Mouse (Mus musculus): Measurements from ENCODE around the gene Try5. TPM values are rescaled to one million over a fixed set of nuclear protein-coding genes. Genes with fewer than 3 reads are reported as not detected.
A peak's percentile ranks its signal among the peaks of the same experiment; 100 is the strongest.
"Not testable (repeated sequence)": the region's sequence is repeated elsewhere in the genome, so short reads cannot be mapped to it uniquely, and the experiment has no call there.

The Try5 gene
- not detected in 2 replicates for polyA plus RNA-seq (2014; fragmentation: Nextera tagmentation; extraction: Ambion mirVana)

GRCm38 (mm10) chr6:41316741-41317140 is at the start of gene Try5:
Try5 (minus strand) TSS chr6:41316841.
- H3K27ac ChIP-seq (ENCODE audit: low read depth); H3K4me1 ChIP-seq (ENCODE audit: insufficient read depth); DNase-seq; H3K4me3 ChIP-seq (ENCODE audit: low read depth, low read length); H3K4me2 ChIP-seq; ATAC-seq (ENCODE audit: insufficient read depth); H3K9ac ChIP-seq; H3K36me3 ChIP-seq (ENCODE audit: insufficient read depth); H3K27me3 ChIP-seq (ENCODE audit: insufficient read depth, low read length); H3K9me3 ChIP-seq (ENCODE audit: low read depth, low read length): not testable (repeated sequence)
- 56% methylated on average over 3 of the region's 3 CpGs for WGBS

GRCm38 (mm10) chr6:41353932-41354331 is 37.3 kb upstream of the Try5 start, which contains the start of gene Try10:
Try10 (plus strand) TSS chr6:41354105.
- no peaks in the 10 kb centered on the region for H3K36me3 ChIP-seq (ENCODE audit: insufficient read depth)
- no peaks in the 10 kb centered on the region for H3K4me1 ChIP-seq (ENCODE audit: insufficient read depth)
- 72% methylated on average over 2 of the region's 2 CpGs for WGBS
- no peak within 1 kb of the TSS for H3K4me2 ChIP-seq
- ATAC-seq (ENCODE audit: insufficient read depth), result no peak
- H3K9ac ChIP-seq, result no peak within 1 kb of the TSS
- no peak within 1 kb of the TSS for H3K4me3 ChIP-seq (ENCODE audit: low read depth, low read length)
- no peak for DNase-seq
- H3K27ac ChIP-seq (ENCODE audit: low read depth), result no peak within 1 kb of the TSS
- no peaks in the 10 kb centered on the region for H3K9me3 ChIP-seq (ENCODE audit: low read depth, low read length)
- no peaks in the 10 kb centered on the region for H3K27me3 ChIP-seq (ENCODE audit: insufficient read depth, low read length)
- no peak for TF ChIP-seq CTCF (IDR thresholded peaks at IDR 0.05; ENCODE audit: low read depth)

- 41% methylated on average over 1 of the region's 1 CpGs for WGBS
- no peaks in the 10 kb centered on the region for H3K27me3 ChIP-seq (ENCODE audit: insufficient read depth, low read length)
- no peak for TF ChIP-seq CTCF (IDR thresholded peaks at IDR 0.05; ENCODE audit: low read depth)
- no peak within 1 kb of the TSS for H3K4me2 ChIP-seq
- no peaks in the 10 kb centered on the region for H3K4me1 ChIP-seq (ENCODE audit: insufficient read depth)
- H3K4me3 ChIP-seq (ENCODE audit: low read depth, low read length), result no peak within 1 kb of the TSS
- no peaks in the 10 kb centered on the region for H3K36me3 ChIP-seq (ENCODE audit: insufficient read depth)
- ATAC-seq (ENCODE audit: insufficient read depth) (no peak), DNase-seq (no peak)
- no peak within 1 kb of the TSS for H3K27ac ChIP-seq (ENCODE audit: low read depth)
- no peak within 1 kb of the TSS for H3K9ac ChIP-seq
- H3K9me3 ChIP-seq (ENCODE audit: low read depth, low read length), result no peaks in the 10 kb centered on the region
Observed at GRCm38 (mm10) chr6:41301969-41302368, 14.7 kb downstream of the Try5 start, which contains the start of gene Try4. Try4 (plus strand) TSS chr6:41302269.

- ATAC-seq (ENCODE audit: insufficient read depth) (no peak), DNase-seq (no peak)
- no peak overlapping the region for H3K27ac ChIP-seq (ENCODE audit: low read depth)
- WGBS, result 18% methylated on average over 1 of the region's 1 CpGs
- no peaks in the 10 kb centered on the region for H3K36me3 ChIP-seq (ENCODE audit: insufficient read depth)
- H3K4me3 ChIP-seq (ENCODE audit: low read depth, low read length), result no peak overlapping the region
- H3K9me3 ChIP-seq (ENCODE audit: low read depth, low read length), result no peaks in the 10 kb centered on the region
- no peaks in the 10 kb centered on the region for H3K27me3 ChIP-seq (ENCODE audit: insufficient read depth, low read length)
- no peak overlapping the region for H3K9ac ChIP-seq
- TF ChIP-seq CTCF (IDR thresholded peaks at IDR 0.05; ENCODE audit: low read depth), result no peak
- no peaks in the 10 kb centered on the region for H3K4me1 ChIP-seq (ENCODE audit: insufficient read depth)
- no peak overlapping the region for H3K4me2 ChIP-seq
Observed at GRCm38 (mm10) chr6:41298255-41298654, 18.4 kb downstream of the Try5 start.

GRCm38 (mm10) chr6:41266140-41266539 is 50.5 kb downstream of the Try5 start:
- no peaks in the 10 kb centered on the region for H3K27me3 ChIP-seq (ENCODE audit: insufficient read depth, low read length)
- H3K27ac ChIP-seq (ENCODE audit: low read depth), result no peak overlapping the region
- no peak overlapping the region for H3K4me3 ChIP-seq (ENCODE audit: low read depth, low read length)
- no peak for ATAC-seq (ENCODE audit: insufficient read depth)
- WGBS, result 78% methylated on average over 6 of the region's 6 CpGs
- H3K4me2 ChIP-seq, result no peak overlapping the region
- no peaks in the 10 kb centered on the region for H3K9me3 ChIP-seq (ENCODE audit: low read depth, low read length)
- no peaks in the 10 kb centered on the region for H3K4me1 ChIP-seq (ENCODE audit: insufficient read depth)
- no peaks in the 10 kb centered on the region for H3K36me3 ChIP-seq (ENCODE audit: insufficient read depth)
- TF ChIP-seq CTCF (IDR thresholded peaks at IDR 0.05; ENCODE audit: low read depth), result no peak
- DNase-seq, result no peak
- H3K9ac ChIP-seq, result no peak overlapping the region

GRCm38 (mm10) chr6:41262796-41263195 is 53.8 kb downstream of the Try5 start:
- Histone ChIP-seq H3K36me3 (ENCODE audit: insufficient read depth) (no peaks in the 10 kb centered on the region), H3K27me3 (ENCODE audit: insufficient read depth, low read length) (no peaks in the 10 kb centered on the region), H3K4me2 (no peak overlapping the region), H3K4me1 (ENCODE audit: insufficient read depth) (no peaks in the 10 kb centered on the region), H3K9me3 (ENCODE audit: low read depth, low read length) (no peaks in the 10 kb centered on the region), H3K27ac (ENCODE audit: low read depth) (no peak overlapping the region), H3K4me3 (ENCODE audit: low read depth, low read length) (no peak overlapping the region), H3K9ac (no peak overlapping the region)
- 36% methylated on average over 3 of the region's 3 CpGs for WGBS
- TF ChIP-seq CTCF (IDR thresholded peaks at IDR 0.05; ENCODE audit: low read depth), result peak; percentile 31; the same call in 1 of the 2 replicates
- ATAC-seq (ENCODE audit: insufficient read depth) (no peak), DNase-seq (peak; percentile 42)

Other genes with a start within 250 kb of the Try5 start
- gene Try4, start 14.6 kb downstream of the Try5 start, polyA plus RNA-seq (2014; fragmentation: Nextera tagmentation; extraction: Ambion mirVana), result not detected in 2 replicates
- gene Try10, start 37.3 kb upstream of the Try5 start, polyA plus RNA-seq (2014; fragmentation: Nextera tagmentation; extraction: Ambion mirVana), result not detected in 2 replicates
- gene Prss3, start 60.8 kb upstream of the Try5 start, polyA plus RNA-seq (2014; fragmentation: Nextera tagmentation; extraction: Ambion mirVana), result not detected in 2 replicates
- gene Gm5771, start 75.5 kb upstream of the Try5 start, polyA plus RNA-seq (2014; fragmentation: Nextera tagmentation; extraction: Ambion mirVana), result not detected in 2 replicates
- gene Gm10334, start 129.3 kb upstream of the Try5 start, polyA plus RNA-seq (2014; fragmentation: Nextera tagmentation; extraction: Ambion mirVana), result not detected in 2 replicates
- not detected in 2 replicates for gene Prss1, start 142.1 kb upstream of the Try5 start, polyA plus RNA-seq (2014; fragmentation: Nextera tagmentation; extraction: Ambion mirVana)
- not detected in 2 replicates for gene Prss2, start 204.9 kb upstream of the Try5 start, polyA plus RNA-seq (2014; fragmentation: Nextera tagmentation; extraction: Ambion mirVana)

Data from lung, embryonic 14.5 days (tissue).